Mouse (Mus musculus) right cerebral cortex, postnatal 36 days (tissue): ENCODE measurements around the gene Trim42.

Experiments used
- DNase-seq, 2 experiments: peaks; one replicate each; pipeline ENCODE4 v3.0.0; 2022; ENCODE audit warnings: low spot score in 2 of 2, mixed read lengths in 1 of 2

Trim42 gene

DNA sequence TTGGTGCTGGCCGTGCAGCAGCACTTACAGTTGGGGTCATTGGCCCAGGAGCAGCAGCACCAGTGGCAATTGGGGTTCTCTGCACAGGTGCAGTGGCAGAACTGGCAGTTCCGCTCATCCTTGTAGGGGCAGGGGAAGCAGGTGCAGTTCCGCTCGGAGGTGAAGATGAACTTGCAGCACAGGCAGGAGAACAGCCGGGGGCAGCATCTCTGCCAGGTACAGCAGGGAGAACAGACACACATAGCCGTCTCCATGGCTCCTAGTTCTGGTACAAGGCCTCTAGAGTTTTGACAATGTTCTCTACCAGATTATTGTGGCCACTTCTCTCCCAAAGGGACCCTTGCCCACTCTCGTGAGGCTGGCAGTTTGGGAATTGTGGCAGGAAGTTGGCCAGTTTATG lies at the start of gene Trim42:
Gene Trim42, minus strand, starts transcription at position 368 of the 400 bp plus-strand sequence.
- no peak for DNase-seq

DNA sequence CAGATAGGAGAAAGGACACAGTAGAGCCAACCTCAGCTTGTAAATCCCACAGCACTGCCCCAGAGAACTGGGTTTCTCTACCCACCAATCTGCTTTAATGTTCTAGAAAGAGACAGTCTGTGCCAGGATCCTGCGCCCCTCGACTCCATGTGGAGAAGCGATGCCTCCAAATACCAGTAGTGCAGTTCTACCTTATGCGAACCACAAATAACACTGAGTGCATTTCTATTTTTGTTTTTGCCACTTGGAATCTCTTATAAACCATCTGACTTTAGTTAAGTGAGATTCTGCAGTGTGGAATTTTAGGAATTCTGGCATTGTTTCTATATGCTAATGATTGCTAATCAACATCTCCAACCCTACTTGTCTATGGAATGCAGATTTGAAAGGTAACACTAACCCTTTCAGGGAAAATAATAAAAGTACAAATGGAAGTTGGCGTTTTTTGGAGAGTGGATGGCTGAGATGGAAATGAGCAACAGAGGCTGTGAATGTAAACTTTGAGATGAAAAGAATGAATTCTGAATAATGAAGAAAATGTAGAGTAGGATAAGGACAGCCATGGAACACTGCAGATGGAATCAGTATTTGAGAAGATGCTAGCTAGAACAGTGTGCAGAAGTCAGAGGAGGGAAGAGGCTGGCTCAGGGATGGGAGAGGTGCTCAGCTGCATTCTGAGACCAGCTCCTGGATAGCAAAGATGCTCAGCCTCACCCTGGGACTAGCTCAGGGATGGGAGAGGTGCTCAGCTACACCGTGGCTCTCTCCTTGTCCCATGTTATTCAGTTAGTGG lies 45.3 kb upstream of the Trim42 start:
- DNase-seq = no peak

DNA sequence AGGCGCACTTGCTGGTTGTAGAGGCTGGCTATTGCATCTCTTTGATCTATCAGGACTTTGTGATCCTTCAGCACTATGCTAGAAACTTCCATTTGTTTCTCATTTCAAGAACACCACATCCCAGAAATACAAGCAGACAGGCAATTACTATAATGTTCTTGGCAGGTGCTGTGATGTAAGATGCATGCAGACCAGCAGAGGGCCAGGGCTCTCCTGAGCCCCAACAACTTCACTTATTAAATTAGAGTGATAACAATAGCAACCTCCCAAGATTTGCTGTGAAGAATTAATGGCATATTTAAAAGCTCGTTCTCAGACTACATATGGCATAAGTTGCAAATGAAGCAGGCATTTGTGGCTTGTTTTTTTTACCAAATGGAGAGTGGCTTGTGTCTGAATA lies 38.4 kb upstream of the Trim42 start:
- DNase-seq = no peak

DNA sequence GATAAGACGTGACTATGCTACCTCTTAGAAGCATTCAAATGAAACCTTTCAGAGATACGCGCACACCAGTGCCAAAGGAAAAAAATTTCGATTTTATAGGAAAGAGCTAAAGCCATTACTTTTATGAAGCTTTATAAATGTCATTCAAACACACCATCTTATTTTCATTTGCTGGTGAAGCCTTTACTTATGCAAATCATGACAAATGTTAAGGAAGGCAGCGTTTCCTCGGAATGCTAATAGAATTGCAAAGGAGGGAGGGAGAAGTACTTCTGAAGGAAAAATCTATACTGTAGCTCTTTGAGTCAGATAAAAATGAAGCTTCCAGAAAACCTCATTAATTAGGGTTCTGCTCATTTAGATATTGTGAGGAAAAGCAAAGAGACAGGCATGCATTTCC lies 13.3 kb downstream of the Trim42 start:
- DNase-seq = no peak

DNA sequence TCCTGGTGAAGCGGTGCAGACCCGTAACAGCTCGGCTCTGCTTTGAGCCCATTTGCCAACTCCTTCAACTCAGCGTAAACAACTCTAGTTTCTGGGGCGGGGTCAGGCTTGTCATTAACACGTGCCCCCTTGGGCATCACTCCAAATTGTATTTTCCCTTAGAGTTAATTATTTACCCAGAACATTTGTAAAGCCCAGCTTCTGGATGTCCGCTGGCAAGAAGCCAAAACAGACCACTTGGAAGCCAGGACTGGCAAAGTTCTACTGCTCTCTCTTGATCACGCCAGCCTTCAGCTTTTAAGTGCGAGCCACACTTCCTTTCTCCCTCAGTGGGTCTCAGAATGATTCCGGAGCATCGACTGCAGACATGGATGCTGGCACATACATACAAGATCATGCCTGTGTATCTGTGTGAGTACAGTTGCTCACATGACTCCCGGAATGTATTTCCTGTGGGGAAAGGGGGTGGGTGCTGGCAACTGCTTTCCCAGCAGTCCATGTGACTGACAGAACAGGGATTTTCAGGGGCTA lies 24.9 kb downstream of the Trim42 start:
- no peak for DNase-seq

DNA sequence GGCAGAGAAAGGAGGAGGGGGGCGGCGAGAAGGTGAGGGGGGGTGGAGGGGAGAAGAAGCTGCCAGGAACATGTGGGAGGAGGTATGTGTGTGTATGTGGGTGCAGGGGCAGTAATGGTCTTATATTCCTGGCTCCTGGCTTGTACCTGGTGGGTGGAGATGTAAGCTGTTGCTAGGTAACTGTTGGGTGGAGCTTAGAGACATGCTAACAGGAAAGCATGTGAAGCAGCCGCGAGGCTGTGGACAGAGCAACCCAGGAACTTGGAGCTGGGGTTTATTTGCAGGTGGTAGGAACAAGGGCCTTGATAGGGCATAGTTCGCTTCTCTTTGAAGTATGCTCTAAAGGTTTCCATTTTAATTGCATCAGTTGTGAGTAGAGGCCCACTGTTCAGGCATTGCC lies 28.0 kb downstream of the Trim42 start:
- DNase-seq = no peak

DNA sequence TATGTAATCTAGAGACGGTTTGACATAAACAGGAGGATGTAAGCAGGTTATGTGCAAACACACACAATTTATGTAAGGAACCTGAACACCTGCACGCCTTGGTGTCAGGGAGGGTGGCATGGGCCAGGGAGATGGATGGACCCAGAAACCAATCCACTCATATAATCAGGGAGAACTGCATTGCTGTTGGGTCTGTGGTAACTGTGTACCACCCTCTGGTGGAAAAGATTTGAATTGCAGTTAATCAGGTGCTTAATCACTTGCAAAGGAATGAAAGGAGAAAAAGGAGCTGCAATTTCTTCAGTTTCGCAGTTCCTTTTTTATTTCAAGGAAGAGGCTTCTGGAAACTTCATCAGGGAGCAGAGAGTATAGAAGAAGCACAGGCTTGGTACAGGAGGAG lies 46.9 kb downstream of the Trim42 start:
- no peak for DNase-seq

DNA sequence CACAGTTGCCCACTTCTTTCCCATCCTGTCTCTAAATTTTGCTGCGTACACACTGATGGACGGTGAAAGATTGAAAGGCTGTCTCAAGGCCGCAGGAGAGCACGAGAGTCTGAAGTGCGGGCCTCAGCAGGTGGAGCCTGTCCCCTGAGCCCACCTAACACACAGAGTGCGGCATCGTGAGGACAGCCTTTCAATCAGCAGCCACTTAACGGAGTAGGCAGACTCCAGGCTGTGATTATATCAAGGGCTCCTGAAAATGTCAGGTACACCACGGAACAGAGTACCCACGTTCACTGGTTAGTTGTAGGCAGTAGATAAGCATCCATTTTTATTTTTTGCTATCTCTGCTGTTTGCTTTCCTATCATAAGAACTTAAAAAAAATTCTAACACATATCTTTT lies 47.6 kb downstream of the Trim42 start:
- DNase-seq = no peak

DNA sequence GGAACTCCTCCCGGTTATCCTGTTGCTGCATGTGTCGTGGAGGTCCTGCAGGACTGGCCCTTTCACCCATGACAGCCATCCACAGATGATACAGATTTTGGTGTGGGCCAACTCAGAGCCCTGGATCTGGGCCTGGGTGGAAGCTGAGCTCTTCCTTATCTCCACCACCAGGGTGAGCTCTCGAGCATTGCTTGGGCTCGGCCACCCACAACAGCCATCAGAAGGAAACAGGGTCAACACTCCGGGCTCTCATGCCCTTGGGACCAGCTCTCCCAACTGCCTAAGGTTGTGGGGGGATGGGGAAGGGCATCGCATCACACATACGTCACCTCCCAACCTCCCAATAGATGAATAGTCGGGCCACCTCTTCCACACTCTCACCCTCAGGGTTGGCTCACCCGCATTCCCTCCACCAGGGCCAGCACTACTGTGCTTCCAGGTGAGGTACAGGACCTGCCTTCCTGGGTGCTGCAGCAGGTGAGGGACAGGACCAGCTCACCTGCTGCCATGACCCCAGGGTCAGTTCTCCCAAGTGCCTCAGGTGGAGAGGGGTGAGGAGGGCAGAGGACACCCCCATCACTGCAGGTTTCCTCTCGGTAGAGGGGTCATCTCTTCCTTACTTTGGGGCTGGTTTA lies 54.2 kb downstream of the Trim42 start:
- no peak for DNase-seq

DNA sequence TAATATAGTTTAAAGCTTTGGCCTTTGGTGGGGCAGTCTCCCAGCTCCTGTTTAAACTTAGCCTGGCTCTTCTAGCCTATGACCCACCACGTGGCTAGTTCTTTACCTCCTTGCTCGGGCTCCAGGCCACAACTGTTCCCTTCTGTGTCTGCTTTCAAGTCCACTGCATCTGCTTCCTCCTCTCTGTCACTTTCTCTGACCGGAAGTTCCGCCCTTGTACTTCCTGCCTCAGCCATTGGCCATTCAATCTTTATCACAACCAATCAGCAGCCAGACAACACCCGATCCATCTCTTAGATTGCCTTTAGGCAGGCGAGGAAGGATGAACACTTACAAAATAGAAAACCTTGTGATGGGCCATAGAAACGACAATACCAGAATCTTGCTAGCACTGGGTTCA lies 58.1 kb downstream of the Trim42 start:
- no peak for DNase-seq

DNA sequence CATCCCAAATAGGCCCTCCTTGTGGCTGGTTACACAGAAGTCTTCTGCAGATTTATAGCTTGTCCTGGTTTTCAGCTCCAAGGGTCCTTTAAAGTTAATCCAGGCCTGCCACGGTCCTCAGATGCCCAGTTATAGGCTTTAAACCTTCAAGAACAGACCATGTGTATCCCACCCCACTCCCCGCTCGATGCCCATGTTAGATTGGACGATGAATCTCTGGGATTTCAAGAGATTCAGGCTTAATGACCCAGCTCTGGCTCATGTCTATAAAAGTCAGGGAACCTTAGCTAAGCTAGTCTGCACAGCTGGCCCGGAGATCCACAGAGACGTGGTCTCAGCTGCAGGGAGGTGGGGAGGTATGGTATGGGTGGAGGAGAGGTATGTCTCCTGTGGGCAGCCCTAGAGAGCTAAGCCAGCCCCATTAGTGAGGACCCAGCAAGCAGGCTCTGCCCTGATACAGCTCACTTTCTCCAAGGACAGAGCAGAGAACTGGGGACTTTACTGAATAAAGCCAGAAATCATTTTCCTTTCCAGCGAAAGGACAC lies 60.2 kb downstream of the Trim42 start:
- DNase-seq = no peak

DNA sequence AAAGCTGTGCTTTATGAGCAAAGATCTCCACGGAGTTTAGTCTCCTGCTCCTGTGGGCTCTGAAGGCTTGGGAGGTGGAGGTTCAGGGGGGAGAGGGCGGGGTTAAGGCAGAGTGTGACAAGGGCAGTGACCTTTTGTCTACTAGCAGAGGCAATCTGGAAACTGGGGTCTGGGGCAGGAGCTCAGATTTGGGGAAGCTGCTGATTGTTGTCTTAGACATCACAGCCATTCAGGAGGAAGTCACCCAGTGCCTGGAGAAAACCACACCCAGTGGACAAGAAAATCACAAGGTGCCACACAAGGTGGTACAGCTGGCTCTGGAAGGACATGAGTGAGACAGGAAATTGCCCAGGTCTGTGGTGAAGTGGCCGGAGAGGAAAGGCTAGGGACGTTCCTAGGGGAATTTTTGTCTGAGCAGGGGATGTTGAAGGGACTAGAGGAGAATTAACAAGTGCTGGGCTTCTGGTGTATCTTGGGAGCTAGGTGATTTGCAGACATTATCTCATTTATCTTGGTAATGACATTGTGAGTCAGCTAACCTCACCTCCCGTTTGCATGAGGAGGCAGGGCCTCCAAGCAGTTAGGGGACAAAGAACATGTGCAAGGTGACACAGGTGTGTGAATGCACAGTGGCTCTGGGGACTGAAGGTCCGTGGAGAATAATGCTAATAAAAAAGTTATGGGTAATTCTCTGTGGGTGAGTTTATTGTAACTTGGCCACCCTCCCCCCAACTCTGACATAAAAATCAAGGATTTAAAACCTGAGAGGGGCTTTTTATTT lies 61.9 kb downstream of the Trim42 start:
- no peak for DNase-seq
